Mouse (Mus musculus): ENCODE results near the gene Igf1. TPM values are rescaled to one million over a fixed set of nuclear protein-coding genes. Genes with fewer than 3 reads are reported as not detected.

Gene Igf1
- polyA plus RNA-seq, 1 experiment = 8.9 TPM

DNA sequence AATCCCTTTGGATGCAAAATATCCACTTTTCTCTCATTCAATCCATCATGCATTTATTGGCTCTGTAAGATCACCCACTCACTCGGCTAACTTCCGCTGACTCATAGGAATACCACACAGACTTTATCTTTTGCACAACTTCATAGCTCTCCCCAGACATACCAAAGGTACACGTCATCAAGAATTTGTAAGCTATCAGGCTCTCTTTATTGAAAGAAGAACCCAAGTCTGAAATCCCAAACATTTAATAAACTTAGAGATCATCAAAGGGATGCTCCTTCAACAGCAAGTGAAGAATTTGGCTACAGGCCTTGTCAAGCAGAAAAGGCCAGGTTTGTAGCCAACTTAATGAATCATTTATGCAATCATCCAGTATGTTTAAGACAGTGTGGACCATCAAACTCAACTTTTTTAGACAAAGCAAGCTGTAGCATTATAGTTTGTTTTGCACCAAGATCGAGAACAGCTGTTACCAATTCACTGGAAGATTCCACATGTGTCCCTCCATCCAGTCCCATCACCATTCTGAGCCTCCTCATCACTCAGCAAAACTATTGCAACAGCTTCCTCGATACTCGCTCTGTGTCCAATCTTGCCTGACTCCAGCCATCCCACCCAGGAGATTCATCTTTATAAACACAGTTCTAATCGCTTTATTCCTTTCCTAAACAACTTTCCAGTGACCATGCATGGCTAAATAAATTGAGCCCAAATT, 22.2 kb downstream of the Igf1 start:
- Histone ChIP-seq H3K4me1 (ENCODE audit: control insufficient read depth, insufficient read depth, low read length) (no peaks in the 10 kb centered on the region), H3K4me3 (ENCODE audit: control insufficient read depth, low read depth, low read length) (no peak overlapping the region), H3K27me3 (ENCODE audit: control insufficient read depth, insufficient read depth, low read length) (no peaks in the 10 kb centered on the region), H3K27ac (ENCODE audit: control insufficient read depth, insufficient read depth, low read depth, low read length) (no peak overlapping the region), H3K36me3 (ENCODE audit: control insufficient read depth, insufficient read depth, low read length) (no peaks in the 10 kb centered on the region)
- no peak for TF ChIP-seq CTCF (IDR thresholded peaks at IDR 0.05; ENCODE audit: control insufficient read depth, insufficient read depth, insufficient replicate concordance, low read depth, low read length)
- no peak for TF ChIP-seq POLR2A (IDR thresholded peaks at IDR 0.05; ENCODE audit: control insufficient read depth, low read depth, low read length)

DNA sequence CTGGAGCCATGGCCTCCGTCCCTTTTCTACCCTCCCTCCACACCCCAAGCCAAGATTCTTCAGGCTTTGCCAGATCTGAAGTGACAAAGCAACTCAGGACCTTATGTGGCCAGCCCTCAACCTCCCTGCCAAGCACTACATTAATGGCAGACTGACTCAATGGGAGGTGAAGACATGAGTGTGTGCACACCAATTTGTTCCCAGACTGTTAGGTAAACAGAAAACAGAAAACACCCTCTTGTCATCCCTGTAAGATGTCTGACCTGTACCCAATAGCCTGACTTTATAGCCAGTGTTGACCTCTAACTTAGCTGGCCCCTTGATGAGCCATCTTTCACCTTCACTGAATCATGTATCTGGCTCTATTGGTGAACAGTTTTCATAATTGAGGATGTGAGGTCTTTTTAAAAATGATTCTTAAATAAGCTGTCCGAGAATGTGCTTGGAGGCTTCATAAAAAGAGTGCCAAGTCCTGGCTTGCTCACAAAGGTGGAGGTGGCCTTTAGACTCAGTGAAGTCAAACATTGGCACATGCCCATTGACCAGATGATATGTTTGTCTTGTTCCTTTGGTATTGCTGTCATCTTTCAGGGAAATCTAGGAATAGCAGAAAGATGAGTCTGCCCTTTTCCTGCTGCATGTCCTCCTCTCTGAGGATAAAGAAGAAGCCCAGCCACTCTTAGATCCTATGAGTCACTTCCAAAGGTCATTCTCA, 27.4 kb downstream of the Igf1 start:
- TF ChIP-seq POLR2A (IDR thresholded peaks at IDR 0.05; ENCODE audit: control insufficient read depth, low read depth, low read length) = no peak
- TF ChIP-seq CTCF (IDR thresholded peaks at IDR 0.05; ENCODE audit: control insufficient read depth, insufficient read depth, insufficient replicate concordance, low read depth, low read length) = no peak
- H3K27me3 ChIP-seq (ENCODE audit: control insufficient read depth, insufficient read depth, low read length) = no peaks in the 10 kb centered on the region
- H3K4me1 ChIP-seq (ENCODE audit: control insufficient read depth, insufficient read depth, low read length) = no peaks in the 10 kb centered on the region
- H3K36me3 ChIP-seq (ENCODE audit: control insufficient read depth, insufficient read depth, low read length) = no peaks in the 10 kb centered on the region
- no peak overlapping the region for H3K27ac ChIP-seq (ENCODE audit: control insufficient read depth, insufficient read depth, low read depth, low read length)
- no peak overlapping the region for H3K4me3 ChIP-seq (ENCODE audit: control insufficient read depth, low read depth, low read length)

DNA sequence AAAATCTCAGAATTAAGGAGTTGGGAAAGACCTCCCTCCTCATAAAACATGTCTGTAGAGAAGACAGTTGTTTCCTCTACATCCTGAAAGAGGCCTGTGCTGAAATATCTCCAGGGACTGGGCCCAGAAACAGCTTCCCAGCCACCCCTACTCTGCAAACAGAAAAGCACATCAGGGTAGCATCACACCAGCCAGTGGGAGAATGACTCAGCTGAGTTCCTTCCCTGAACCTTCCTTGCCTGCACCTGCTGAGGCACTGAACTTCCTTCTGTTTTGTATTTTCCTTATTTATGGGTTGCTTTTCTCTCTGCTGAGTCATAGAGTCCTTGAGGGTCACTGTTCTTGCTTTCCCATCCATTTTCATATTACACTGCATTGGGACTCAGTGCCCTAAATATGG, 31.8 kb downstream of the Igf1 start:
- TF ChIP-seq CTCF (IDR thresholded peaks at IDR 0.05; ENCODE audit: control insufficient read depth, insufficient read depth, insufficient replicate concordance, low read depth, low read length) (no peak), POLR2A (IDR thresholded peaks at IDR 0.05; ENCODE audit: control insufficient read depth, low read depth, low read length) (no peak)
- no peaks in the 10 kb centered on the region for H3K36me3 ChIP-seq (ENCODE audit: control insufficient read depth, insufficient read depth, low read length)
- H3K4me3 ChIP-seq (ENCODE audit: control insufficient read depth, low read depth, low read length) = no peak overlapping the region
- no peaks in the 10 kb centered on the region for H3K27me3 ChIP-seq (ENCODE audit: control insufficient read depth, insufficient read depth, low read length)
- no peak overlapping the region for H3K27ac ChIP-seq (ENCODE audit: control insufficient read depth, insufficient read depth, low read depth, low read length)
- H3K4me1 ChIP-seq (ENCODE audit: control insufficient read depth, insufficient read depth, low read length) = no peaks in the 10 kb centered on the region

DNA sequence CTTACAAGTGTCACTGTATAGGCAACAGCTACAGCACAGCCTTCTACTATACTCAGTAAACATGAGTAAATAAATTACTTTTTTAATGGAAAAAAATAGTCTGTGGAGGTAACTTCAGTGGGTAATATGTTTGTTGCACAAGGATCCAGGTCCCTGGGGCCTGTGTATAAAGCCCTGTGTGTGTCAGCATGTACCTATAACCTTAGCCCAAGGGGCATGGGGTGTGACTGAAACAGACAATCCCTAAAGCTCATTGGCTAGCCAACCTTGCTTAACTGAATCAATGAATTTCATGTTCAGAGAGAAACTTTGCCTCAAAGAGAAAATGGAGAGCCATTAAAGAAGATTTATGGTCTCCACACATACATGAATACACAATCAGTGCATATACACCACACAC, 34.2 kb downstream of the Igf1 start:
- no peaks in the 10 kb centered on the region for H3K36me3 ChIP-seq (ENCODE audit: control insufficient read depth, insufficient read depth, low read length)
- H3K27ac ChIP-seq (ENCODE audit: control insufficient read depth, insufficient read depth, low read depth, low read length) = no peak overlapping the region
- H3K27me3 ChIP-seq (ENCODE audit: control insufficient read depth, insufficient read depth, low read length) = no peaks in the 10 kb centered on the region
- no peaks in the 10 kb centered on the region for H3K4me1 ChIP-seq (ENCODE audit: control insufficient read depth, insufficient read depth, low read length)
- TF ChIP-seq CTCF (IDR thresholded peaks at IDR 0.05; ENCODE audit: control insufficient read depth, insufficient read depth, insufficient replicate concordance, low read depth, low read length) (no peak), POLR2A (IDR thresholded peaks at IDR 0.05; ENCODE audit: control insufficient read depth, low read depth, low read length) (no peak)
- H3K4me3 ChIP-seq (ENCODE audit: control insufficient read depth, low read depth, low read length) = no peak overlapping the region

DNA sequence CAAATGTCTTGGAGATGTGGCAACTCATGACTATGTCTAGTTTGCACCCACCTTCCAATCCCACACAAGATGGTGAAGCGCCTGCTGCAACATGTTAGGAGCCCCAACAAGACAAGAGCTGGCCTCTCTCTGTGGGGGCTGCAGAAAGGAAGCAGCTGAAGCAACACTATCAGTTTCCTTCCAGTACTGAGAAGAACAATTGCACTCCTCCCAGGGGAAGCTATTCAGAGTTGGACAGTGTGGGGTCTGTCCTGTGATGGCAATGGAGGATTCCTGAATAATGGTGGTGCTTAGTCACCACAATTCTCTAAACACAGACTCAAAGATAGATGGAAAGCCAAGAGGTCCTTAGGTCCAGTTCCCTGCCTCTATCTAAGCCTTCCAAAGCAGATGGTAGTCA, 35.2 kb downstream of the Igf1 start:
- no peak overlapping the region for H3K27ac ChIP-seq (ENCODE audit: control insufficient read depth, insufficient read depth, low read depth, low read length)
- no peaks in the 10 kb centered on the region for H3K27me3 ChIP-seq (ENCODE audit: control insufficient read depth, insufficient read depth, low read length)
- TF ChIP-seq CTCF (IDR thresholded peaks at IDR 0.05; ENCODE audit: control insufficient read depth, insufficient read depth, insufficient replicate concordance, low read depth, low read length) (no peak), POLR2A (IDR thresholded peaks at IDR 0.05; ENCODE audit: control insufficient read depth, low read depth, low read length) (no peak)
- H3K36me3 ChIP-seq (ENCODE audit: control insufficient read depth, insufficient read depth, low read length) = no peaks in the 10 kb centered on the region
- H3K4me3 ChIP-seq (ENCODE audit: control insufficient read depth, low read depth, low read length) = no peak overlapping the region
- H3K4me1 ChIP-seq (ENCODE audit: control insufficient read depth, insufficient read depth, low read length) = no peaks in the 10 kb centered on the region

DNA sequence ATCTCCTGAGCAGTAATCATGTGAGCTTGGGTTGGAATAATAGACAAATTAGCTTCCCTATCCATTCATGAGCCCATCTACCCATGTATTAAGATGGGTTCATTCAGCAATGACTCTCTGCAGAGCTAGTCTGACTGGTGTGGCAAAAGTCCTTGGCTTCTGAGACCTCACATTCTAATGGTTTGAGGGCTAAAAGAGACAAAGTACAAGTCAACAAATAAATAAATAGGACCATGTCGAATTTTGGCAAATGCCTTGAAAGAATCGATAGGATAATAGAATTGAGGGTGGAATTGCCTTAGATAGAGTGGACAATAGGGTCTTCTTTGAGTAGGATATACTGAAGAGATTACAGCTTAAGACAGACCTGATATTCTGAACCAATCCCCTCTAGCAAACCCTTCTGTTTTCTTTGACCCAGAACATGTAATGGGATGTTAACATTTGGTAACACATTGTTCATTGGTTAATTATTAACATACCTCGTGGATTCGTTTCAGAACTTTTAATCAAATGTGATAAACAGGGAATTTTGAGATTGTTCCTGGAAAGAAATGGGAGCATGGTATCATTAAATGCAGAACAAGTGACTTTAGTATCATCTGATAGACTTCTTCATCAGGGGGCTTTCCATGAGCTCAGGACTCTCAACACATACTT, 36.5 kb downstream of the Igf1 start:
- TF ChIP-seq CTCF (IDR thresholded peaks at IDR 0.05; ENCODE audit: control insufficient read depth, insufficient read depth, insufficient replicate concordance, low read depth, low read length) = no peak
- TF ChIP-seq POLR2A (IDR thresholded peaks at IDR 0.05; ENCODE audit: control insufficient read depth, low read depth, low read length) = no peak
- H3K4me1 ChIP-seq (ENCODE audit: control insufficient read depth, insufficient read depth, low read length) = no peaks in the 10 kb centered on the region
- no peak overlapping the region for H3K4me3 ChIP-seq (ENCODE audit: control insufficient read depth, low read depth, low read length)
- H3K27ac ChIP-seq (ENCODE audit: control insufficient read depth, insufficient read depth, low read depth, low read length) = no peak overlapping the region
- no peaks in the 10 kb centered on the region for H3K36me3 ChIP-seq (ENCODE audit: control insufficient read depth, insufficient read depth, low read length)
- H3K27me3 ChIP-seq (ENCODE audit: control insufficient read depth, insufficient read depth, low read length) = no peaks in the 10 kb centered on the region

DNA sequence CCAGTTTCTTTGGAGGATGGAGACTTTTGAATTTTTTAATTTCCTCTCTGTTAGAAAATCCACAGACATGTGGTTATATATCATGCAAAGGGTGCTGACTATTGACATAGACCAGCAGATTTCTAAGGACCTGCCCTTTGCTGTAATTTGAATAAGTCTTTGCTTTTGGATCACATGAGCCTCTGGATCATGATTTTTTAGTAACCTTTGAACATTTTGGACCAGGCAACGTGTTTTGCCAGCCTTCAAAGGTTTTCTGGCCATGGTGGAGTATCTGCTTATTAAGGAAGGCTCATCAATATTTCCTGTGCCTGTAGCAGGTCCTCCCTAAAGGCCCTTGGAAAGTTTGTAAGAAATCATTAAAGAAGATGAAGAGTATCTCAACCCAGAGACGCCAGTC, 37.3 kb downstream of the Igf1 start:
- Histone ChIP-seq H3K27ac (ENCODE audit: control insufficient read depth, insufficient read depth, low read depth, low read length) (no peak overlapping the region), H3K4me1 (ENCODE audit: control insufficient read depth, insufficient read depth, low read length) (no peaks in the 10 kb centered on the region), H3K4me3 (ENCODE audit: control insufficient read depth, low read depth, low read length) (no peak overlapping the region), H3K27me3 (ENCODE audit: control insufficient read depth, insufficient read depth, low read length) (no peaks in the 10 kb centered on the region), H3K36me3 (ENCODE audit: control insufficient read depth, insufficient read depth, low read length) (no peaks in the 10 kb centered on the region)
- TF ChIP-seq POLR2A (IDR thresholded peaks at IDR 0.05; ENCODE audit: control insufficient read depth, low read depth, low read length) (no peak), CTCF (IDR thresholded peaks at IDR 0.05; ENCODE audit: control insufficient read depth, insufficient read depth, insufficient replicate concordance, low read depth, low read length) (no peak)

Measured in testis, adult 2 months (tissue).